Mouse (Mus musculus): ENCODE data around the gene Ppp1r7.
"Not testable (repeated sequence)": the region's sequence is repeated elsewhere in the genome, so short reads cannot be mapped to it uniquely, and the experiment has no call there.

Ppp1r7 gene

DNA sequence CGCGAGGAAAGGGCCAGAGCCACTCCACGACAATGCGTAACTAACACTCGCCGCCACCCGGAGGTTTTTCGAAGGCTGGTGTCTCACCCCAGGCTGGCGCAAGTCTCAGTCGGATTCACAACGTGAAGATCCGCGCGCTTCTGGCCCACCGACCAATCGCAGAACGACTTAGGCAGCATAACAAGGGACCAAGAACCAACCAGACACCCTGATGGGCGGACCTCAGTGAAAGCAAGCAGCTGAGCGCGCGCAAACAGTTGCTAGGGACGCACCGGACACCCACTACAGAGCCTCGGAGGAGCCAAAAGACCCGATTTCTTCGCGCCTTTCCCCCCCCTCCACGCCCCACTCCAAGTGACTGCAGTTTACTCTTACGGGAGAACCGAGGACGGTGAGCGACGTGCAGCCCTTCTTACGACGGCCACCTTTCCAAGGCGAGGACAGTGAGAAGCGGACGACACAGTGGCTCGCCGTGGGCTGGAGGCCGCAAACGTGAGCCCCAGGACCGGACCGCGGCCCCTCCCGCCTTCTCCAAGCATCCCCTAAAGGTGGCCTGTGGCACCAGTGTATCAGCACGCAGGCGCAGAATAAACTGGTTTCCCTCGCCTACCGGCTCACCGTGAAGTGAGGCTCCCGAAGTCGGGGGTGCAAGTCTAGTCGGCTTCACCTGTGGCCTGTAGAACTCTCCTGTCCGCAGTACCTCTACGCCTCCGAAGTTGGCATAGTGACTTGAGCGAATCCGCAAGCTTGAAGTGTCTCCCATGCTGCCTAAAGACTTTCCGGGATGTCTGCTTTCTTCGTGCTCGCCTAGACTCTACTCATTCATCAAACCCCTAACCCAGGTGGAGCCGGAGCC, at the start of gene Ppp1r7, which contains the start of gene Pask:
Gene Ppp1r7 (plus strand): TSS at position 207 of the 856 bp plus-strand sequence.
Gene Pask (minus strand): TSS at position 835 of the 856 bp plus-strand sequence.
- DNase-seq (ENCODE audit: low read depth, low spot score), result peak; percentile 87

DNA sequence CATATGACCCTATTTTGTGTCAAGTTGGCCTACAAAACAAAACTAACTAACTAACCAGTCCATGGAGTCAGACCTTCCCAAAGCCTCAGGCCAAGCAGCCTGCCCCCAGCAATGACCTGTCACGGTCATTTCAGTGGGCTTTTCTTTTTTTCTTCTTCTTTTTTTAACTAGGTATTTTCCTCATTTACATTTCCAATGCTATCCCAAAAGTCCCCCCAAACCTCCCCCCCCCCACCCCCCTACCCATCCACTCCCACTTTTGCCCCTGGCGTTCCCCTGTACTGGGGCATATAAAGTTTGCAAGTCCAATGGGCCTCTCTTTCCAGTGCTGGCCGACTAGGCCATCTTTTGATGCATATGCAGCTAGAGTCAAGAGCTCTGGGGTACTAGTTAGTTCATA, 48.2 kb upstream of the Ppp1r7 start:
- not testable (repeated sequence) for DNase-seq (ENCODE audit: low read depth, low spot score)

DNA sequence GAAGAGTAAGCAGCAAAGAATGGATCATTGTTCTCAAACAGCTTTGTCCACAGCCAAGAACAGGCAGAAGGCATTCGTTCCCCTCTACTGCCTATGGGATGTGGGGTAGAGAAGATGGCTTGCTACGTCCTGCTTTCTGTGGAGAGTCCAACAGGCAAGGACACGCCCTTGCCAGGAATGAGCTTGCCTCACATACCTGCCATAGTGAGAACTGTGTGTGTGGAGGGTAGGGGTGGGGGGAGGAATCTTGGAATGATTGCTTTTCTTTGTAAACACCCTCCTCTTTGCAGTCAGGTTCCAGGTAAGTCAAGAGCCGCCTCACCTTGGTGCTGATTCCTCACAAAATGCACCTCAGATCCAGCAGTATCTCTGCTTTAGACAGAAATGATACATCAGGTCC, 42.9 kb upstream of the Ppp1r7 start:
- no peak for DNase-seq (ENCODE audit: low read depth, low spot score)

DNA sequence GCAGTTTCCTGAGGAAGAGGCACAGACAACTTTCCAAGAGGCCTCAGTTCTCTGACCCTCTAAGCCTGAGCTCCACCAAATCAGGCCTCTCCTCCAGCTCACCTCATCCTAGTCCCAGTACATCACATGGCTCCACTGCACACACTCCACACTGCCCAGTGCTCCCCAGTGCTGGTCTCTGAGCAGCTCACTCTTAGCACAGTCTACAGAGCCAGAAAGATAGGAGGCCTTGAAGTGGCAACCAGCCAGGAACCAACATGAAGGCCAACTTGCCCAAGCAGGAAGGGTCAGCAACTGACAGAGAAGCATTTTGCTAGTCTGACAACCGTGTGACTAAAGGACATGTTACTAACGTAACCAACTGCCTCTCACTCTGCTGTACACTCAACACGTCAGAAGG, 42.1 kb upstream of the Ppp1r7 start:
- DNase-seq (ENCODE audit: low read depth, low spot score), result no peak

DNA sequence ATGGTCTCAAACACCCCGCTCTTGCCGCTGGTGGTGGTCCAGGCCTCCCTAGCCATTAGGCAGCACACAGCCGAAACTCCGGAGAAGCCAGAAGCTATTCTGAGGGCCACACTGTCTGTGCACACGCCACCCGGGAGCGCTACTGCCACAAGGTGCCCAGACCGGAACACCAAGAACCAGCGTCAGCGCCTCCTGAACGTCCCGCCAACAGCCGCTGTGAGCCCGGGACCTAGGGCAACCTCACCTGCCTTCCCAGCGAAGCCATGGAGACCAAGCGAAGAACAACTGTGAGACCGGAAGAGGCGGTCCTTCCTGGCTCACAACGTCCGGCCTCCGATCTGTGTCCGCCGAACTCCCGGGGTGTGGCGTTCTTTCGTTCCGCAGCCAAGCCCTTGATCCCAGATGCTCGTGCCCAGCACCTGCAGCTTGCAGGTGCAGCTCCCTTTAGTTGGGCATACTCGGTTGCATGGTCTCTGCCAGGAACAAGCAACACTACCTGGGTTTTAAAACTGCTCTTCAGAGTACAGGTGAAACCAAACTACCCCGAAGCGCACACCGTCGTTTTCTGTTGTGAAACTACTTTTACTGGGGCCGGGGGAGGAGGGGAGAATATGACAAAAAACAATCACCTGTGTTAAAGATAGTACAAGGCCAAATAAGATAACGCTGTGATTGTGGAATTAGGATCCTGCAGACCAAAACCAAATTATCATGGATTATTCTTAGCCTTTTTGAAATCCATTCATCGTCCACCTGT, 36.9 kb upstream of the Ppp1r7 start, which contains the start of gene Mterf4:
Gene Mterf4 (minus strand): TSS at position 335 of the 757 bp plus-strand sequence.
- peak; percentile 70 for DNase-seq (ENCODE audit: low read depth, low spot score)

DNA sequence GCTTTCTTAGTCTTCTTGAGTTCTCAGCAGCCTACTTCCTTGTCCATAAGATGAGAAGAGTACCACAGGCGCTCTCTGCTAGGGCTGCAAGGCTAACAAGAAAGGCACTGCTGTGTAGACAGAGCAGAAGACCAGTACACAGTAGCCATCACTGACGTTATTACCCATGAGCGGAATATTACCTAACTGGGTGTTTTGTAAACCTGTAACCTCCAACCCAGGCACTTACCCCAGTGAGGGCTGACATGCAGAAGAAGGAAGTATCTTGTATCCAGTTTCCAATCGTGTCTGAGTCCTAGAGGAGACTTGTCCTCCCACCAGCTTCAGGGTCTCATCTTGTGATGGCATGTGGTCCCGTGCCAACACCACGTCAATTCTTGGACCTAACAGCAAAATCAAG, 18.7 kb upstream of the Ppp1r7 start:
- no peak for DNase-seq (ENCODE audit: low read depth, low spot score)

DNA sequence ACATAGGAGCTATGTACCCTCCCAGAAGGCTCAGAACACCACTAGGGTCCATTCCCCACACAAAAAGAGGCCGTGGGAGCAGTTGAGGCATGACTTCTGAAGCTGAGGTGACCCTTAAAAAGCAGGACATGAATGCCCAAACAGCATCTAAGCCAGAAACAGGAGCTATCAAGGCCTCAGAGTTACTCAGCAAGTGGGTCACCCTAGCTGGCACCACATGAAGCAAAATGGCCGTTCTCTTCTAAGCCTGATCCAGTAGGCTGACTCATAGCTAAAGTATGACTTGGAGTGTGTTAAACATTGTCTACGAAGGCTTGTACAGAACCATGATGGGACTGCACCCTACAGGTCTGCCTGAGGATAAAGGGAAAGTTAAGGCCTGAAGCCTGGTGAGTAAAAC, 16.2 kb upstream of the Ppp1r7 start:
- DNase-seq (ENCODE audit: low read depth, low spot score), result no peak

DNA sequence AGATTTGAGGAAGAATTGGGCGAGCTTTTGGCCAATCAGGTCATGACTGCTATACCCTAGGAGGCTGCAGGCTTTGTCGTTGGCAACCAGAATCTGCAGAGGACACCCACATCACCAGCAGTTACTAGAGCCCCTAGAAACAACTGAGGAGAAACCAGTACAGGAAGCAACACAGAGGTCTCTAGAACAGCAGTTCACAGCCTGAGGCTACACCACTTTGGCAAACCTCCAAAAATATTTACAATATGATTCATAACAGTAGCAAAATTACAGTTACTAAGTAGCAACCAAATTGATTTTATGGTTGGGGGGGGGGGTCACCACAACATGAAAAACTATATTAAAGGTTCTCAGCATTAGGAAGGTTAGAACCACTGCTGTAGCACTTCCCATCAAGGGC, 8.0 kb upstream of the Ppp1r7 start:
- no peak for DNase-seq (ENCODE audit: low read depth, low spot score)

DNA sequence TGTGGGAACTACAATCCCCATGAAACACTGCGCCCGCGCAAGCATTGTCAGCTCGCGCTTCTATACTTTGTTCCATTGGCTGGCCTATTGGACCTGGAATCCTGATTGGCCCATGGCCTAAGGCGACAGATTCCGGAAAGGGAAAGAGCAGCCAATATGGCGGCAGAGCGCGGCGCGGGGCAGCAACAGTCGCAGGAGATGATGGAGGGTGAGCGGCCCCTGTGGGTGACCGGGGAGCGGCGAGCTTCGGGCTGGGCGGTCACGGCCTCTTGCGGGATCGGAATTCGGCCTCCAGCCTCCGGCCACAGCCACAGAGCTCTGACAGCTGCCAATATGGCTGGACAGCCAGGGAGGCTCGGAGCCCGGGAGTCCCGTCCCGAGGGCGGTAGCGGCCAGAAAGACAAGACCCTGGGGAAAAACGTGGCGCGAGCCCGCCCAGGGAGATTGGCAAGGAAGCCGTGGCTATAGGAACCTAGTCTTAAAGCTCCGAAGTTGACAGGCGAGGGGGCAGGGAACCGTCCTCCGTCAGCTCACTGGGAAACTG, 922 bp downstream of the Ppp1r7 start:
- peak; percentile 91 for DNase-seq (ENCODE audit: low read depth, low spot score)

DNA sequence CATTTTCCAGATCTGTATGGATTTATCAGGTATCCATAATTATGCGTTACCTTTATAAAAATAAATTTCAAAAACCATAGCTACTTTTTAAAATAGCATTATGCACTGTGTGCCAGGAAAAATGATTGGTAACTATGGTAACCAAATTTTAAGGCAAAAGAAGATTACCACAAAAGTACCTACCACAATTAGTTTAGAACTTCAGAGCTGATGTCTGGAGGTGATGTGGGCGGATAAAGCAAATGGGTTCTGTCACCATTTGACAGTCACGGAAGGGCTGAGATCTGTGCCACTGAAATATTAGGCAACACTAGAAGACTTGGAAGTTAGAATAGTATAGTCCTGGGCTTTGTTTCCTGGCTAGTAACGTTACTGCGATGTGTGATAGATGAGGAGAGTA, 4.5 kb downstream of the Ppp1r7 start:
- no peak for DNase-seq (ENCODE audit: low read depth, low spot score)

DNA sequence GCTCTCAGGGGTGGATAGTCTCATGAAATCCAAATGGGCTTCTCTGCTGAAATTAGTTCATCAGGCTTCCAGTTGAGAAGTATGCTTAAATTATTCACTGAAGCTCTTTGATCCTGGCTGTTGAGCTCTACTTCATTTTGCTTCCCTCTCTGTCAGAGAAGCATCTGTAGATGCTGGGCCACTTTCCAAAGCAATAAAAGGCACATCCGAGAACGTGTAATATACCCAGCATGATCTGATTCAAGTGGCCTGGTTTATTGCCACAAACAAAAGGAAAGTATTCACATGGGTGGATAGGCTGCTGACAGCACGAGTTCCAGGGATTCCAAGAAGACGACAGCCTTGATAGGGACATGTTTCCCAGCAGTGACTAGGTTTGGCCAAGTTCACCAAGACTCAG, 7.0 kb downstream of the Ppp1r7 start:
- DNase-seq (ENCODE audit: low read depth, low spot score), result no peak

DNA sequence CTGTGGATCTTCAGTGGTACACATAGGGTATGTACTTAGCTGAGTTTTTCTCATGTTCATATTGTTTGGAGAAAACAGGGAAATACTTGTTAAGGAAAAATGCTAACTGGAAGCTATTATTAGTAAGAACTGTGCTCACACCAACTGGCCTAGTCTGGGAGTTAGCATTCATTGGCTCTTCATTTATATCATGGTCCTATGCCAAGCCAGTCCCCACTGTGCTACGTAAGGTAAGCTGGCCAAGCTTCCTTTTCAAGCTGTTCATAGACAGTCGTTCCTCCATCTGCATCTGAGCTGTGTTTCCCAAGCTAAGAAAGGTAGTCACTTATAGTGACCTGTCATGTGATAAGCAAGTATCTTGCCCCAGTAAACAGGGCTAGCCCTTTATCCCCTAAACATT, 10.1 kb downstream of the Ppp1r7 start:
- DNase-seq (ENCODE audit: low read depth, low spot score), result no peak

DNA sequence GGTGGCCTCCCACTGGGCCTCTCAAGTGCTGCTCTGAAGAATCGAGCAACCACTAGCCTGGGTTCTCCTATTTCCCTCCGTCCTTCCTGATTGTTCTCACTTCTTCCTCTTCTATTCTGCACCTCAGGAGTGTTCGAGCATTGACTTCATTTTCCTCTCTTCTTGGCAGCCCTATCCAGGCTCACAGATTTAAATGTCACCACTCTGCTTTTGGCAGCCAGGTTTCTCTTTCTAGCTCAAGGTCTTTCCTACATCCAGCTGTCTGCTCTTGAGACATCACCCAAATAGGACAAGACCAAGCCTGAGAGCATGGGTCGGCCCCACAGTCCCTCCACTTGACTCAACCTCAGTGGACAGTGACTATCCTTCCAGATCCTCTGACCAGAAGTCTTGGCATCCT, 20.0 kb downstream of the Ppp1r7 start:
- DNase-seq (ENCODE audit: low read depth, low spot score), result no peak

DNA sequence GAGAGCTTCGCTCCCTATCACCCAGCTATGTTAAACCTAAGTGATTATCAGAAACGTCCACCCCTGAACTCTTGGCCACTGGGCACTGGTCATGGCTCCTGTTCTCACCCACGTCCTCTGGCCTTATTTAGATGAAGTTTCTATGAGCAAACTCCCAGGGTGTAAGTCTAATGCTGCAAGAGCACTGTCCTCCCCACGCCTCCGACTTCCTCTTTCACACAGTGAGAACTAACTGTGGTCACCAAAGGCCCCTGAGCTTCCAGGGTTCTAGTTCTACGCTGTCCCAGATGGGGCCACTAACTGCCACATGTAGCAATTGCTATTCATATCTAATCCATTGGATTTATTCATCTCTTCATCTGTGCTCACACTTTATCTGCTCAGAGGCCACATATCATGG, 23.0 kb downstream of the Ppp1r7 start:
- no peak for DNase-seq (ENCODE audit: low read depth, low spot score)

DNA sequence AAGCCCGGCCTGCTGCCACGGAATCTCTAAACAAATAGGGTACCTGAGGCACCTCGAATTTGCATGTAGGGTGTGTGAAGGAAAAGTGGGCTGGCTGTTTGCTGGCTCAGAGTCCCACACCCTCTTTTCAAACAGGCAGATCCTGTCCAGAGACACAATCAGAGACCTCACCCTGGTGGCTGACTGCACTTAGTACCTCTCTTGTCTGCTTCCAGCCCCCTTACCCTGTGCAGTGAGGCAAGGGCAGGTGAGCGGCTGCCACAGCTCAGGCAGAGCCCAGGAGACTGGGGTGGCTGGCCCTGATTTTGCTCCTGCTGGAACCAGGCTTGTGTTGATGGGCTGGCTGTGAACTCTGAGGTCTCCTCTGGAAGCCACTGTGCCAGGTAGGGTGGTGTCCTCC, 31.0 kb downstream of the Ppp1r7 start, which contains the start of gene Ano7:
Gene Ano7 (plus strand): TSS at position 266 of the 400 bp plus-strand sequence.
- no peak for DNase-seq (ENCODE audit: low read depth, low spot score)

DNA sequence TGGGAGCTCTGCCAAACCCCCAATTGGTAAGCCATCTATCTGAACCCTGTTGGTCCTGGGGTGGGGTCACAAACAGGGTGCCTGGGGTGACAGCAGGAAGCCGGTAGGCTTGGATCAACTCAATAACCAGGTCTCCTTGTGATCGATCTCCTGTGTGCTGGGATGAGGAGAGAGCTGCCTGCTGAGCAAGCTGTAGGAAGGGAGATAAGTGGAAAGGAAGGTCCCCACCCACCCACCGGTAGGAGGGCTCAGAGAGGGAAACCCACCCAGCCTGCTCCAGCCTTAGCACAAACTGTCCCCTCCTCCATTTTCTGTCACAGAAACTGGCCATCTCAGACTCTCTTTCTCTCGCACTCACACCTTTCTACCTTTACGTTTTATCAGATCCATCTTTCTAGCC, 34.7 kb downstream of the Ppp1r7 start:
- DNase-seq (ENCODE audit: low read depth, low spot score), result no peak

DNA sequence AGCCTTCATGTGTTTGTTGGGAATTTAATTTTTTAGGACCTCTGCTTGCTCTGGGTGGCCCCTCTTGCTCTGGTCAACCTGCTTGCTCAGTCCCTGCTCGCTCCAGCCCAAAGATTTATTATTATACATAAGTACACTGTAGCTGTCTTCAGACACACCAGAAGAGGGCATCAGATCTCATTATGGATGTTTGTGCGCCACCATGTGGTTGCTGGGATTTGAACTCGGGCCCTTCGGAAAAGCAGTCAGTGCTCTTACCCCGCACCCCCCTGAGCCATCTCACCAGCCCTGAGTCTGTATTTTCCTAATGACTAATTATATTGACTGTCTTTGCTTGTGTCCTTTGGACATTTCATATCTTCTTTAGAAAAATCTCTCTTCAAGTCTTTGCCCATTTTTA, 36.5 kb downstream of the Ppp1r7 start:
- DNase-seq (ENCODE audit: low read depth, low spot score), result no peak

DNA sequence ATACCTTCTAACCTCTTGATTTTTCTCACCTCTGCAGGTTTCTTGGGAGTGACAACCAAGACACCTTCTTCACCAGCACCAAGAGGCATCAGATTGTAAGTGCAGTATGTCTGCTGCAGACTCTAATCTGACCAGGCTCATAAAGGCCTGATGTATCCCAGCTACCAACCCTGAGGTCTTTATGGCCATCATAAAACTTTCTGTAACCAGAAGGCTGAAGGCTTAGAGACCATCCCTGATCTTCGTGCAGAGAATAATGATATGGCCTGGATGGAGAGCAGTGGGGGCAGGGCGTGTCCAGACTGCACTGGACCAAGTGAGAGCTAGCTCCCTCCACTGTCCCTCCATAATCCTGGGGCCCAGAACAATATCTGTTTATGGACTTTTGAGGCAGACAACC, 44.5 kb downstream of the Ppp1r7 start:
- DNase-seq (ENCODE audit: low read depth, low spot score), result no peak

DNA sequence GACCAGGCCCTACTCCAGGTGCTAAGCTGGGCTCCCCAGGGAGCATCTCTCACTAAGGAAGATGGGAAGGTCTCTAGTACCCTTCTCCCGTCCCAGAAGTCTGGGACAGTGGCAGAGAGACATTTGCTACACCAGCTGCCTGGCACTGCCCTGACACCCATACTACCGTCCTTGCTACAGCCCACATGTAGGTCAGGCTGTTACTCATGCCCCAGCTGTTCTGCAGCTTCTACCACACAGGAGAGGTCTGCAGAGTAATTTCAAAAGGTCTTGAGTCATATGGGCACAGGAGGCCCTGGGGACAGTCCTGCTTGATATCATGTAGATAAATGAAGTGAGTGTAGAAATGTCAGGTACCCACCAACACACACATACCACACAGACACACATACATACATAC, 46.3 kb downstream of the Ppp1r7 start:
- no peak for DNase-seq (ENCODE audit: low read depth, low spot score)

DNA sequence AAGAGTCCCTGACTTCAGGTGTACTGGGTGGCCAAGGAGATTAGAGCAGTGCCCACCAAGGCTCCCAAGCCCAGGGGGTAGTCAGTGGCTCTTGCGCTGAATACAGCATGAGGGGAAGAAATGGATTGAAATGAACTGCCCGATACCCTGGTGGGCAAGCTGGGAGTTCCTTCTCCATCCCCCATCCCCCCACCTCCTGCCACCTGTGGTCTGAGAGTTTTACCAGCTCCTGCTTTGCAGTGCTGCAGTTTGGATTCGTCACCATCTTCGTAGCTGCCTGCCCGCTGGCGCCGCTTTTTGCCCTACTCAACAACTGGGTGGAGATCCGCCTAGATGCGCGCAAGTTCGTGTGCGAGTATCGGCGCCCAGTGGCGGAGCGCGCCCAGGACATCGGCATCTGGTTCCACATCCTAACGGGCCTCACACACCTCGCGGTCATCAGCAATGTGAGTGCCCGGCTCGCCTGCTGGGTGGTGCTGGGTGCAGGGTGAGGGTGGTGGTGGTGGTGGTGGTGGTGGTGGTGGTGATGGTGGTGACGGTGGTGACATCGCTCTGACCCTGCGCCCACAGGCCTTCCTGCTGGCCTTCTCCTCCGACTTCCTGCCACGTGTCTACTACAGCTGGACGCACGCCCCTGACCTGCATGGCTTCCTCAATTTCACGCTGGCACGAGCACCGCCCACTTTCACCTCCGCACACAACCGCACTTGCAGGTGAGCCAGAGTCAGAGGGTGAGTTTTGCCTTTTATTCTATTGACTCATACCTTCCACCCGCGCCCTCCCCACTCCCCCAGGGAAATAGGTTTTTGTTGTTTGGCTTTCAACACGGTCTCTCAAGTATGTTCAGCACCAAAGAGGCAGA, 58.8 kb downstream of the Ppp1r7 start:
- DNase-seq (ENCODE audit: low read depth, low spot score), result no peak

DNA sequence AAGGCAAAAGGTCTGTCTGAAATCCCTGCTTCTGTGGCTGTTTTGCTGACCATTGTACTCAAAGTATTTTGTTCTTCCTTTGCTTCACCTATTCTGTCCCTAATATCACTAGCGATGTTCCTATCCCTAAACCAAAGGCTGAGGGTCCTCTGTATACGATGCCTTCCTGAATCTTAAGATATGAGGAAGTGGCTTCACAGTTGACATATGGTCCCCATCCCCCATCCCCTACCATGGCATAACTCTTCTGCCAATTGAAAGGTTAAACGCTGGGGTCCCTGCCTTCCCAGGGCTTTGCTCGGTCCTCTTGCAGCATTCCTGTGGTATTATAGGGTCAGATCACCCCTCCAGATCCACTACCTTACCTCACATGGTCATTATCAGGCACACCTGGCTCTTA, 60.7 kb downstream of the Ppp1r7 start:
- DNase-seq (ENCODE audit: low read depth, low spot score), result no peak
